Mouse (Mus musculus) forebrain, embryonic 13.5 days (tissue): ENCODE results near the gene Map3k19. TPM values are rescaled to one million over a fixed set of nuclear protein-coding genes. Genes with fewer than 3 reads are reported as not detected.

ENCODE experiments used
- ATAC-seq: fragments of 200-750 bp; cut with Nextera tagmentation; 2 replicates; pipeline ENCODE4 v1.8.0; 2017
- H3K27ac ChIP-seq: fragments of 300-500 bp; sonication (generic); 2 replicates; pipeline ENCODE4 v1.5.1; 2015; ENCODE audit warnings: inconsistent platforms, mild to moderate bottlenecking, moderate library complexity
- H3K27me3 ChIP-seq: fragments of 300-500 bp; sonication (generic); 2 replicates; pipeline ENCODE4 v1.6.1; 2015; ENCODE audit warnings: mild to moderate bottlenecking, inconsistent platforms
- H3K36me3 ChIP-seq: fragments of 300-500 bp; sonication (generic); 2 replicates; pipeline ENCODE4 v1.6.1; 2015; ENCODE audit warnings: mild to moderate bottlenecking, inconsistent platforms; ENCODE audit not compliant: poor library complexity, severe bottlenecking
- H3K4me1 ChIP-seq: fragments of 300-500 bp; sonication (generic); 2 replicates; pipeline ENCODE4 v1.6.1; 2015; ENCODE audit warnings: inconsistent platforms
- H3K4me2 ChIP-seq: fragments of 300-500 bp; sonication (generic); 2 replicates; pipeline ENCODE4 v1.6.1; 2015; ENCODE audit warnings: inconsistent platforms, mild to moderate bottlenecking, moderate library complexity
- H3K4me3 ChIP-seq: fragments of 300-500 bp; sonication (generic); 2 replicates; pipeline ENCODE4 v1.5.1; 2015; ENCODE audit warnings: mild to moderate bottlenecking, inconsistent platforms
- H3K9ac ChIP-seq: fragments of 300-500 bp; sonication (generic); 2 replicates; pipeline ENCODE4 v1.6.1; 2015; ENCODE audit warnings: mild to moderate bottlenecking, inconsistent platforms
- H3K9me3 ChIP-seq: fragments of 300-500 bp; sonication (generic); replicated peaks from 2 replicates; pipeline ENCODE4 v1.6.1; 2016; ENCODE audit warnings: inconsistent platforms
- WGBS: fragments of 180-500 bp; shearing (Covaris S2); methylation state at CpG from one replicate; pipeline ENCODE4 v1.1.7; 2015; 5-methylcytosine and 5-hydroxymethylcytosine counted together
- polyA plus RNA-seq: library from polyadenylated mRNA; unstranded; fragments of >200 nt; fragmentation: Nextera tagmentation; extraction: Ambion mirVana; gene quantifications from 2 replicates; pipeline ENCODE4 v1.2.1, GENCODE M21; 2015

Map3k19 gene
- polyA plus RNA-seq = 0.15 and 0.31 TPM in 2 replicates

GRCm38 (mm10) chr1:127854486-127855222 lies at the start of gene Map3k19:
Gene Map3k19 (minus strand): TSS chr1:127855031.
- Histone ChIP-seq H3K4me1 (no peaks in the 10 kb centered on the region), H3K9ac (no peak within 1 kb of the TSS), H3K27ac (no peak within 1 kb of the TSS), H3K36me3 (no peaks in the 10 kb centered on the region), H3K9me3 (peaks cover 9% of the 10 kb centered on the region), H3K4me2 (no peak within 1 kb of the TSS), H3K4me3 (no peak within 1 kb of the TSS), H3K27me3 (no peaks in the 10 kb centered on the region)
- ATAC-seq = no peak
- 73% methylated on average over 14 of the region's 14 CpGs for WGBS

GRCm38 (mm10) chr1:127899401-127899800 lies 44.6 kb upstream of the Map3k19 start:
- H3K4me1 ChIP-seq = no peaks in the 10 kb centered on the region
- no peak overlapping the region for H3K4me3 ChIP-seq
- H3K36me3 ChIP-seq = peaks cover 5% of the 10 kb centered on the region
- H3K27ac ChIP-seq = no peak overlapping the region
- no peak overlapping the region for H3K9ac ChIP-seq
- H3K4me2 ChIP-seq = no peak overlapping the region
- H3K9me3 ChIP-seq = no peaks in the 10 kb centered on the region
- ATAC-seq = no peak
- H3K27me3 ChIP-seq = no peaks in the 10 kb centered on the region
- 76% methylated on average over 1 of the region's 1 CpGs for WGBS

GRCm38 (mm10) chr1:127869276-127869675 lies 14.4 kb upstream of the Map3k19 start:
- H3K9me3 ChIP-seq = no peaks in the 10 kb centered on the region
- H3K4me3 ChIP-seq = peak overlapping the region; percentile 79
- no peak for ATAC-seq
- WGBS = 47% methylated on average over 8 of the region's 8 CpGs
- no peaks in the 10 kb centered on the region for H3K27me3 ChIP-seq
- H3K4me2 ChIP-seq = peak overlapping the region; percentile 70
- H3K9ac ChIP-seq = peak overlapping the region; percentile 74
- H3K4me1 ChIP-seq = peaks cover 10% of the 10 kb centered on the region
- H3K27ac ChIP-seq = peak overlapping the region; percentile 65; the same call in 1 of the 2 replicates
- H3K36me3 ChIP-seq = peaks cover 6% of the 10 kb centered on the region; the same call in 1 of the 2 replicates

GRCm38 (mm10) chr1:127868300-127869261 lies 13.8 kb upstream of the Map3k19 start, which contains the start of gene Rab3gap1:
Gene Rab3gap1 (plus strand): TSS chr1:127868773.
- H3K27me3 ChIP-seq = no peaks in the 10 kb centered on the region
- ATAC-seq = peak; percentile 99
- H3K9ac ChIP-seq = peak within 1 kb of the TSS; percentile 74
- no peaks in the 10 kb centered on the region for H3K9me3 ChIP-seq
- H3K4me1 ChIP-seq = peaks cover 10% of the 10 kb centered on the region
- H3K4me3 ChIP-seq = peak within 1 kb of the TSS; percentile 79
- peak within 1 kb of the TSS; percentile 65 for H3K27ac ChIP-seq
- H3K36me3 ChIP-seq = peaks cover 6% of the 10 kb centered on the region; the same call in 1 of the 2 replicates
- peak within 1 kb of the TSS; percentile 70 for H3K4me2 ChIP-seq
- 11% methylated on average over 47 of the region's 47 CpGs for WGBS

- Histone ChIP-seq H3K9ac (no peak overlapping the region), H3K27ac (no peak overlapping the region), H3K4me1 (no peaks in the 10 kb centered on the region), H3K4me2 (no peak overlapping the region), H3K27me3 (no peaks in the 10 kb centered on the region), H3K4me3 (no peak overlapping the region), H3K9me3 (no peaks in the 10 kb centered on the region), H3K36me3 (no peaks in the 10 kb centered on the region)
- no peak for ATAC-seq
- 53% methylated on average over 7 of the region's 7 CpGs for WGBS
These were observed 9.0 kb upstream of the Map3k19 start for GRCm38 (mm10) chr1:127863806-127864205.

- no peaks in the 10 kb centered on the region for H3K4me1 ChIP-seq
- H3K9ac ChIP-seq = no peak overlapping the region
- no peak overlapping the region for H3K4me3 ChIP-seq
- H3K36me3 ChIP-seq = no peaks in the 10 kb centered on the region
- 88% methylated on average over 5 of the region's 5 CpGs for WGBS
- no peak overlapping the region for H3K4me2 ChIP-seq
- ATAC-seq = no peak
- no peaks in the 10 kb centered on the region for H3K9me3 ChIP-seq
- no peaks in the 10 kb centered on the region for H3K27me3 ChIP-seq
- H3K27ac ChIP-seq = no peak overlapping the region
These were observed 7.1 kb upstream of the Map3k19 start for GRCm38 (mm10) chr1:127861900-127862299.

- Histone ChIP-seq H3K4me1 (no peaks in the 10 kb centered on the region), H3K27ac (no peak overlapping the region), H3K9ac (no peak overlapping the region), H3K4me2 (no peak overlapping the region), H3K36me3 (no peaks in the 10 kb centered on the region), H3K27me3 (no peaks in the 10 kb centered on the region), H3K4me3 (no peak overlapping the region), H3K9me3 (no peaks in the 10 kb centered on the region)
- 93% methylated on average over 4 of the region's 4 CpGs for WGBS
- no peak for ATAC-seq
These were observed 5.7 kb upstream of the Map3k19 start for GRCm38 (mm10) chr1:127860492-127860891.

- Histone ChIP-seq H3K9ac (no peak overlapping the region), H3K4me1 (no peaks in the 10 kb centered on the region), H3K27ac (no peak overlapping the region), H3K4me2 (no peak overlapping the region), H3K4me3 (no peak overlapping the region), H3K9me3 (no peaks in the 10 kb centered on the region), H3K36me3 (no peaks in the 10 kb centered on the region), H3K27me3 (no peaks in the 10 kb centered on the region)
- ATAC-seq = no peak
- WGBS = 90% methylated on average over 6 of the region's 6 CpGs
These were observed 5.1 kb upstream of the Map3k19 start for GRCm38 (mm10) chr1:127859799-127860400.

GRCm38 (mm10) chr1:127858945-127859648 lies 4.3 kb upstream of the Map3k19 start:
- Histone ChIP-seq H3K27ac (no peak overlapping the region), H3K9me3 (no peaks in the 10 kb centered on the region), H3K4me1 (no peaks in the 10 kb centered on the region), H3K27me3 (no peaks in the 10 kb centered on the region), H3K4me3 (no peak overlapping the region), H3K9ac (no peak overlapping the region), H3K36me3 (no peaks in the 10 kb centered on the region), H3K4me2 (no peak overlapping the region)
- 85% methylated on average over 9 of the region's 9 CpGs for WGBS
- no peak for ATAC-seq

GRCm38 (mm10) chr1:127850075-127850610 lies 4.7 kb downstream of the Map3k19 start:
- H3K4me3 ChIP-seq = no peak overlapping the region
- no peak overlapping the region for H3K27ac ChIP-seq
- no peaks in the 10 kb centered on the region for H3K27me3 ChIP-seq
- 85% methylated on average over 7 of the region's 7 CpGs for WGBS
- no peak overlapping the region for H3K9ac ChIP-seq
- no peaks in the 10 kb centered on the region for H3K4me1 ChIP-seq
- ATAC-seq = no peak
- no peaks in the 10 kb centered on the region for H3K36me3 ChIP-seq
- H3K4me2 ChIP-seq = no peak overlapping the region
- peaks cover 9% of the 10 kb centered on the region for H3K9me3 ChIP-seq

- H3K27ac ChIP-seq = no peak overlapping the region
- no peaks in the 10 kb centered on the region for H3K36me3 ChIP-seq
- no peak overlapping the region for H3K4me3 ChIP-seq
- no peak overlapping the region for H3K9ac ChIP-seq
- no peak overlapping the region for H3K4me2 ChIP-seq
- H3K4me1 ChIP-seq = no peaks in the 10 kb centered on the region
- WGBS = 91% methylated on average over 5 of the region's 5 CpGs
- no peaks in the 10 kb centered on the region for H3K9me3 ChIP-seq
- ATAC-seq = no peak
- no peaks in the 10 kb centered on the region for H3K27me3 ChIP-seq
These were observed 9.4 kb downstream of the Map3k19 start for GRCm38 (mm10) chr1:127845472-127845871.
